Mouse (Mus musculus): ENCODE data around the gene H2afy.

DNA sequence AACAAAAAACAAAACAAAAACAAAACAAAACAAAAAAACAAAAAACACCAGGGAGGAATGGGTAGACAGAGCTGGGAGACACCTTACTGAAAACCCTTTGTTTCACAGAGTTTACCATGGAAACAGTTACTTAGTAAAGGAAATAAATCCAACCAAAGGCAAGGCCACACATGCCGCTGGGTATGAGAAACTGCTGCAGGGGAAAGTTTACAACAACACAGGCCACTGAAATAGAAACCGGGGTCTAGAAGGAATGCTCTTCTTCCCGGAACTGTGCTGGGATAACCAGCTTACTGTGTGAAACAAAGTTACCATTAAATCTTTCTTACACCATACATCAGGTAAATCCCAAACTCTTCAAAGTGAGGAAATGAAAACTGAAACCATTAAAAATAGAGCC is 20.3 kb downstream of the H2afy start:
- no peak for TF ChIP-seq CTCF (IDR thresholded peaks at IDR 0.05; ENCODE audit: low read depth)
- no peak for TF ChIP-seq EP300 (IDR thresholded peaks at IDR 0.05; ENCODE audit: low read depth)
